Mouse (Mus musculus): Measurements from ENCODE around the gene Ttbk2. TPM values are rescaled to one million over a fixed set of nuclear protein-coding genes. Genes with fewer than 3 reads are reported as not detected.

Ttbk2 gene
- total and polyA plus RNA-seq, 3 experiments, result 0.76 to 1.4 (median 1.2) TPM

DNA sequence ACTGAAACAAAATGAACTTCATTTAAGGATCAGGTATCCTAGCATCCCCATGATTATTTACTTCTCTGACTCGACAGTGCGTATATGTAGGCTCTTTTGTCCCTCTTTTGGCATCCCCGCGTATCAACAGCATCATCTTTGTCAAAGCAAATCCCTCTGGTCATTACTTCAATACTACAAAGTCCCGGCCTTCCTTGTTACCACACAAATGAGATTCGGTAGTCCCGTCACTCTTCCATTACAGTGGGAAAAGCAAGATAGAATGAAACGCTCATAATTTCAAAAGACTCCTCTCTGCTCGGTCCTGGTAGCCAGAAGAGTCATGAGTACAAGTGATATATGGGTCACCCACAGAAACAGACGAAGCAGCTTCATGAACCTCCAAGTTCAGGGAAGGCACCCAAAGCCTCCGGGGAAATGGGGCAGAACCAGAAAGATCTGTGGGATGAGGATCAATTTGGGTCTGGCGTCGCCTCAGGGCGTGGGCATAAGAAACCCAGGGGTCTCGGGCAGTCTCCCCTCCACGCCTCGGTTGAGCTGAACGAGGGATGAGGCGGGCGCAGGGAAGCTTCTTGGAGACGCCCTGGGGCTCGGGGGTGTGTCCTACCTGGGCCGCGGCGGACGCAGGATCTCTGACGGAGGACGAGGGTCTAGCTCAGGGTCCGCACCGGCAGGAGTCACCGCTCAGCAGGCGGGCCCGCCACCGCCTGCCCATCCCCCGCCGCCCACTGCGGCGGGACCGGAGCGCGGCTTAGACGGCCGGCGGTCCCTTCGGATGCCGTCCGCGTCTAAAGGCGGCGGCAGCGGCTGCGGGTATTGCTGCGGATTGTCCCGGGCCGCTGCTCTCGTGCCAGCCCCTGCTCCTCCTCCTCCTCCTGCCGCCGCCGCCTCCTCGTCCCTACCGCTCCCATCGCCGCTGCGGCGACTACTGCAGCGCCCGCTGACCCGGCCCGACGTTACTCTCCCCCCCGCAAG, 668 bp downstream of the Ttbk2 start, which contains the start of gene Cdan1:
Cdan1 (minus strand) TSS at position 680 of the 975 bp plus-strand sequence.
- peaks cover 10% of the 10 kb centered on the region for H3K27me3 ChIP-seq (replicated peaks)
- in situ Hi-C loops (cut with MboI; ENCODE audit: low pct_ligation_motif_present, low pct_unique_long_range_greater_than_20kb, low sequenced_read_pairs) (no loop called here), dilution Hi-C loops (cut with MboI; ENCODE audit: extremely low pct_ligation_motif_present, extremely low pct_unique_long_range_greater_than_20kb, low sequenced_read_pairs) (no loop called here)
- H3K9me3 ChIP-seq (replicated peaks; ENCODE audit: low read length), result no peaks in the 10 kb centered on the region
- no peak for DNase-seq (ENCODE audit: extremely low read depth)
- peak within 1 kb of the TSS; percentile 97 for H3K4me2 ChIP-seq (ENCODE audit: insufficient read depth, low read depth, poor library complexity, severe bottlenecking)
- no peaks in the 10 kb centered on the region for H3K79me2 ChIP-seq (replicated peaks; ENCODE audit: control insufficient read depth, extremely low read depth, insufficient read depth, poor library complexity, severe bottlenecking)
- peaks cover 5 to 22% of the 10 kb centered on the region in 2 experiments; a peak in 3 of 4 replicates for H3K4me1 ChIP-seq (ENCODE audit: control insufficient read depth in 1 of 2, insufficient read depth in 2 of 2)
- H3K36me3 ChIP-seq (replicated peaks in 1 of 2; ENCODE audit: control insufficient read depth in 1 of 2, insufficient read depth in 1 of 2, low read length in 1 of 2), result no peaks in the 10 kb centered on the region
- TF ChIP-seq MXI1 (IDR thresholded peaks at IDR 0.05; ENCODE audit: low read depth, low read length) (peak; percentile 38; the same call in 1 of the 2 replicates), USF2 (conservative IDR thresholded peaks at IDR 0.05; ENCODE audit: low read depth, low read length) (no peak), SIN3A (IDR thresholded peaks at IDR 0.05; ENCODE audit: low read length) (peak; percentile 47; the same call in 1 of the 2 replicates)
- H3K27ac ChIP-seq (ENCODE audit: insufficient read depth, low read depth), result no peak within 1 kb of the TSS
- peak within 1 kb of the TSS; percentile 25 for H3K9ac ChIP-seq (ENCODE audit: insufficient read depth, low read depth)
- H3K4me3 ChIP-seq (replicated peaks in 1 of 3; ENCODE audit: low read depth in 2 of 3, low read length in 2 of 3, poor library complexity in 1 of 3), result peak within 1 kb of the TSS; percentile 64 to 85 (median 76)

DNA sequence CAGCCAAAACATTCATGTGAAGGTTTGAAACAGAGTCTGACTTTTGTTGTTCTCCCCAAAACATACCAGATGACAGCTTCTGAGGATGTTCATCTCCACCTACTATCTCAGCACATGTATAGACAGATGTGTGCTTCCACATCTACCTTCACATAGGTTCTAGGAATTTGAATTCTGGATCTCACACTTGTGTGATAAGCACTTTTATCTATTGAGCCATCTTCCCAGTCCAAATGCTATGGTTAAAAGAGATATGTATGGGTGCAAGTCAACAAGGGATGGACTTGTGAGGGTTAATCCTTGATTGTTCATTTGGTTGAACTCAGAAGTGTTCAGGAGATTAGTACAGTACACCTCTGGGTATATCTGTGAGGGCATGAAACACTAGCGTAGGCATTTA, 5.1 kb downstream of the Ttbk2 start:
- Histone ChIP-seq H3K27ac (ENCODE audit: insufficient read depth, low read depth) (no peak overlapping the region), H3K36me3 (replicated peaks in 1 of 2; ENCODE audit: control insufficient read depth in 1 of 2, insufficient read depth in 1 of 2, low read length in 1 of 2) (no peaks in the 10 kb centered on the region), H3K9me3 (replicated peaks; ENCODE audit: low read length) (no peaks in the 10 kb centered on the region), H3K9ac (ENCODE audit: insufficient read depth, low read depth) (no peak overlapping the region), H3K79me2 (replicated peaks; ENCODE audit: control insufficient read depth, extremely low read depth, insufficient read depth, poor library complexity, severe bottlenecking) (no peaks in the 10 kb centered on the region), H3K4me1 (ENCODE audit: control insufficient read depth in 1 of 2, insufficient read depth in 2 of 2) (peaks cover 0 to 7% of the 10 kb centered on the region in 2 experiments; a peak in 2 of 4 replicates), H3K4me3 (replicated peaks in 1 of 3; ENCODE audit: low read depth in 2 of 3, low read length in 2 of 3, poor library complexity in 1 of 3) (no peak overlapping the region), H3K27me3 (replicated peaks) (peaks cover 10% of the 10 kb centered on the region), H3K4me2 (ENCODE audit: insufficient read depth, low read depth, poor library complexity, severe bottlenecking) (no peak overlapping the region)
- in situ Hi-C loops (cut with MboI; ENCODE audit: low pct_ligation_motif_present, low pct_unique_long_range_greater_than_20kb, low sequenced_read_pairs), result no loop called here
- dilution Hi-C loops (cut with MboI; ENCODE audit: extremely low pct_ligation_motif_present, extremely low pct_unique_long_range_greater_than_20kb, low sequenced_read_pairs), result no loop called here
- TF ChIP-seq POLR2A (IDR thresholded peaks at IDR 0.05; ENCODE audit: low read depth, low read length) (no peak), CHD2 (IDR thresholded peaks at IDR 0.05; ENCODE audit: low read length) (no peak), ZC3H11A (IDR thresholded peaks at IDR 0.05; ENCODE audit: low read depth, low read length) (no peak), ZNF384 (IDR thresholded peaks at IDR 0.05; ENCODE audit: low read depth, low read length) (no peak), SMC3 (IDR thresholded peaks at IDR 0.05; ENCODE audit: low read depth, low read length) (no peak), CTCF (conservative IDR thresholded peaks at IDR 0.05 in 1 of 2, IDR thresholded peaks at IDR 0.05 in 1 of 2; ENCODE audit: low read depth in 2 of 2, low read length in 2 of 2) (no peak), MAX (IDR thresholded peaks at IDR 0.05; ENCODE audit: low read length) (no peak), MAFK (IDR thresholded peaks at IDR 0.05; ENCODE audit: insufficient replicate concordance, low read length) (no peak), IRF4 (IDR thresholded peaks at IDR 0.05; ENCODE audit: low read depth, low read length) (no peak), CHD1 (IDR thresholded peaks at IDR 0.05; ENCODE audit: low read depth, low read length) (no peak)
- DNase-seq (ENCODE audit: extremely low read depth), result no peak

All from CH12.LX (cell line).